8 mouse cellular contexts compared by ENCODE assay signal in the genomic region with DNA sequence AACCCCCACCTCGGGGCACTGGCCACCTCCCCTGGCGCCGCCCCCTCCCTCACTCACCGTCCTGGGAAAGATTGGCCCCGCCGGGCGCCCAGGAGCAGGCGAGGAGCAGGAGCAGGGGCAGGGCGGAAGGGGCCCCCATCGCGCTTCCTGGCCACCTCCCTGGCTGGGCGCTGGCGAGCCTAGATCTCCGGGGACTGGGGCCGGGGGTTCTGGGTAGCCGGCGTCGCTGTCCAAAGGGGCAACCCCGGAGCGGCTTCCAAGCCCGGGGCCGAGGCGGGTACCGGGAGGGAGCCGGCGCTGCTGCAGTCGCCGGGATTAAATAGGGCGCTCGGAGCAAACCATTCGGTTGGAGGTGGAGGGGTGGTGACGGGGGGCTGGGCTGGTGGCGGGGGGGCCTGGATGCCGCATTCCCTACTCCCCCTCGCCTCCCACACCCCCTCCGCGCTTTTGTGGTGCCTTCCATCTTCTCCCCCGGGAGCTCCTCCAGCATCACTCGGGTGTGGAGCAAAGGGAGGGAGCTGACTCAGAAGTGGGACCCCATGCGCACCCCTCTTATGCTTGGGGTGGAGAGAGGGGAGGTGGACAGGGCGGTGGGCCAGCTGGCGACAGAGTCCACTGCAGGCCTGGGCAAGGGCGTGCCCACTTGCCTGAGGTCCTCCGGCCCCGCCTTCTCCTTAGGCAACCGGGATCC. TPM values are rescaled to one million over a fixed set of nuclear protein-coding genes. Genes with fewer than 3 reads are reported as not detected.
DNase-seq lines count a peak whose midpoint lies in the region; ATAC-seq and TF ChIP-seq lines count a peak whose summit lies in the region.

A gene (minus strand): TSS at position 340 of the 691 bp plus-strand sequence.

- no peak for TF ChIP-seq POLR2A in spleen, adult 2 months (IDR thresholded peaks at IDR 0.05; ENCODE audit: low read depth, low read length)

- ATAC-seq in stomach, embryonic 15.5 days (ENCODE audit: insufficient read depth, low FRiP score, low read depth), result peak; percentile 55; the same call in 1 of the 2 replicates

- H3K4me1 ChIP-seq in spleen, adult 2 months (ENCODE audit: control insufficient read depth, insufficient read depth, insufficient read length), result no peaks in the 10 kb centered on the region
- peaks cover 29% of the 10 kb centered on the region for H3K4me1 ChIP-seq in embryonic facial prominence, embryonic 10.5 days
- H3K4me1 ChIP-seq in midbrain, embryonic 10.5 days, result peaks cover 41% of the 10 kb centered on the region
- H3K4me1 ChIP-seq in stomach, embryonic 15.5 days, result peaks cover 14% of the 10 kb centered on the region

- no peaks in the 10 kb centered on the region for H3K36me3 ChIP-seq in spleen, adult 2 months (ENCODE audit: control insufficient read depth, insufficient read depth, low read length)
- H3K36me3 ChIP-seq in embryonic facial prominence, embryonic 10.5 days (replicated peaks), result no peaks in the 10 kb centered on the region
- no peaks in the 10 kb centered on the region for H3K36me3 ChIP-seq in midbrain, embryonic 10.5 days
- H3K36me3 ChIP-seq in stomach, embryonic 15.5 days, result no peaks in the 10 kb centered on the region

- H3K27ac ChIP-seq in spleen, adult 2 months (ENCODE audit: insufficient read depth, low read length), result no peak within 1 kb of the TSS
- H3K27ac ChIP-seq in embryonic facial prominence, embryonic 10.5 days (replicated peaks), result peak within 1 kb of the TSS; percentile 81
- peak within 1 kb of the TSS; percentile 91 for H3K27ac ChIP-seq in midbrain, embryonic 10.5 days (replicated peaks)
- no peak within 1 kb of the TSS for H3K27ac ChIP-seq in stomach, embryonic 15.5 days

- DNase-seq in spleen, adult 2 months (ENCODE audit: low read depth in 1 of 2, low spot score in 2 of 2), result no peak
- DNase-seq in spleen, postnatal 36 days (ENCODE audit: low spot score in 2 of 2), result no peak
- DNase-seq in embryonic facial prominence, embryonic 10.5 days (ENCODE audit: low spot score), result peak; percentile 76
- peak; percentile 19 for DNase-seq in gastrocnemius, postnatal 4 days (ENCODE audit: low spot score in 2 of 2)
- peak; percentile 84 to 86 for DNase-seq in layer of hippocampus, postnatal 14 days (ENCODE audit: low spot score in 2 of 2)
- DNase-seq in midbrain, embryonic 10.5 days (ENCODE audit: low spot score), result peak; percentile 84
- DNase-seq in natural killer cell, adult 2 months (ENCODE audit: low spot score in 2 of 2), result no peak

- H3K27me3 ChIP-seq in spleen, adult 2 months (ENCODE audit: control insufficient read depth, insufficient read depth, low read length), result peaks cover 12% of the 10 kb centered on the region
- peaks cover 54% of the 10 kb centered on the region for H3K27me3 ChIP-seq in embryonic facial prominence, embryonic 10.5 days (replicated peaks; ENCODE audit: low read depth, poor library complexity, severe bottlenecking)
- peaks cover 24% of the 10 kb centered on the region for H3K27me3 ChIP-seq in midbrain, embryonic 10.5 days (ENCODE audit: low read depth, poor library complexity, severe bottlenecking)
- peaks cover 21% of the 10 kb centered on the region for H3K27me3 ChIP-seq in stomach, embryonic 15.5 days (replicated peaks)

- no peaks in the 10 kb centered on the region for H3K9me3 ChIP-seq in embryonic facial prominence, embryonic 10.5 days
- no peaks in the 10 kb centered on the region for H3K9me3 ChIP-seq in midbrain, embryonic 10.5 days (replicated peaks)
- H3K9me3 ChIP-seq in stomach, embryonic 15.5 days, result no peaks in the 10 kb centered on the region

- H3K4me2 ChIP-seq in stomach, embryonic 15.5 days, result peak within 1 kb of the TSS; percentile 92

- WGBS in spleen, adult 2 months, result 4% methylated on average over 46 of the region's 46 CpGs
- under 1% methylated on average over 45 of the region's 46 CpGs for WGBS in embryonic facial prominence, embryonic 10.5 days
- under 1% methylated on average over 45 of the region's 46 CpGs for WGBS in midbrain, embryonic 10.5 days
- 1% methylated on average over 45 of the region's 46 CpGs for WGBS in stomach, embryonic 15.5 days

- peak within 1 kb of the TSS; percentile 10; the same call in 1 of the 2 replicates for H3K4me3 ChIP-seq in spleen, adult 2 months (ENCODE audit: extremely low read depth, insufficient read depth, insufficient read length)
- H3K4me3 ChIP-seq in embryonic facial prominence, embryonic 10.5 days, result peak within 1 kb of the TSS; percentile 80
- peak within 1 kb of the TSS; percentile 91 for H3K4me3 ChIP-seq in midbrain, embryonic 10.5 days
- peak within 1 kb of the TSS; percentile 52 for H3K4me3 ChIP-seq in stomach, embryonic 15.5 days (replicated peaks)

- no peak within 1 kb of the TSS for H3K9ac ChIP-seq in stomach, embryonic 15.5 days

- TF ChIP-seq CTCF in spleen, adult 2 months (IDR thresholded peaks at IDR 0.05; ENCODE audit: extremely low read depth, insufficient read depth, insufficient read length, insufficient replicate concordance), result no peak

RNA-seq across cellular contexts. Expression of the gene that starts here (rescaled TPM):
- 5.1 and 9.6 TPM in 2 replicates for polyA plus RNA-seq in spleen, adult 2 months (2012; rRNA removed)
- polyA plus RNA-seq in embryonic facial prominence, embryonic 10.5 days (2016; fragmentation: Nextera tagmentation; extraction: Ambion mirVana), result 1.6 and 2.0 TPM in 2 replicates
- total RNA-seq in gastrocnemius, postnatal 4 days (2021), result 10 to 100 TPM; 28.7 to 33.7 TPM
- 100 to 1,000 TPM; 351 to 367 TPM for total RNA-seq in layer of hippocampus, postnatal 14 days (2021)
- polyA plus RNA-seq in midbrain, embryonic 10.5 days (2016; fragmentation: Nextera tagmentation; extraction: Ambion mirVana), result 2.0 and 5.3 TPM in 2 replicates
- 2.9 and 3.8 TPM in 2 replicates for polyA plus RNA-seq in stomach, embryonic 15.5 days (2015; fragmentation: Nextera tagmentation; extraction: Ambion mirVana)

Comparison
In these comparisons a context has a peak if more than half of its experiments do, and no peak if none do; other contexts are left out.
1. RNA of the gene that starts here (total RNA-seq): 351 to 367 TPM in layer of hippocampus, postnatal 14 days; 28.7 to 33.7 TPM in gastrocnemius, postnatal 4 days; every median in the first group is over 10 times any median in the second.
2. DNase-seq: peak in embryonic facial prominence, embryonic 10.5 days (single experiment), gastrocnemius, postnatal 4 days (2 of 2), layer of hippocampus, postnatal 14 days (2 of 2) and midbrain, embryonic 10.5 days (single experiment); none in spleen, adult 2 months (0 of 2), spleen, postnatal 36 days (0 of 2) and natural killer cell, adult 2 months (0 of 2).
3. H3K27ac ChIP-seq: peak in embryonic facial prominence, embryonic 10.5 days (single experiment) and midbrain, embryonic 10.5 days (single experiment); none in spleen, adult 2 months (single experiment) and stomach, embryonic 15.5 days (single experiment).
4. H3K4me3 ChIP-seq: peak in every context shown above with its lines; median percentile 91 in midbrain, embryonic 10.5 days; 80 in embryonic facial prominence, embryonic 10.5 days; 52 in stomach, embryonic 15.5 days; 10 in spleen, adult 2 months.